Mouse (Mus musculus): Measurements from ENCODE around the gene Ccdc174. TPM values are rescaled to one million over a fixed set of nuclear protein-coding genes. Genes with fewer than 3 reads are reported as not detected.

Gene Ccdc174
- total and polyA plus RNA-seq, 3 experiments = 13.7 to 23.5 (median 18.8) TPM

GRCm38 (mm10) chr6:91890615-91891014 lies 12.8 kb downstream of the Ccdc174 start:
- Histone ChIP-seq H3K9me3 (replicated peaks; ENCODE audit: low read length) (no peaks in the 10 kb centered on the region), H3K27me3 (replicated peaks) (no peaks in the 10 kb centered on the region), H3K9ac (ENCODE audit: insufficient read depth, low read depth) (no peak overlapping the region), H3K4me1 (ENCODE audit: control insufficient read depth in 1 of 2, insufficient read depth in 2 of 2) (no peaks in the 10 kb centered on the region), H3K36me3 (replicated peaks in 1 of 2; ENCODE audit: control insufficient read depth in 1 of 2, insufficient read depth in 1 of 2, low read length in 1 of 2) (peaks cover 64 to 91% of the 10 kb centered on the region in 2 experiments), H3K4me3 (replicated peaks in 1 of 3; ENCODE audit: low read depth in 2 of 3, low read length in 2 of 3, poor library complexity in 1 of 3) (no peak overlapping the region), H3K27ac (ENCODE audit: insufficient read depth, low read depth) (no peak overlapping the region), H3K4me2 (ENCODE audit: insufficient read depth, low read depth, poor library complexity, severe bottlenecking) (no peak overlapping the region), H3K79me2 (replicated peaks; ENCODE audit: control insufficient read depth, extremely low read depth, insufficient read depth, poor library complexity, severe bottlenecking) (no peaks in the 10 kb centered on the region)
- DNase-seq (ENCODE audit: extremely low read depth) = no peak
- in situ Hi-C loops (cut with MboI; ENCODE audit: low pct_ligation_motif_present, low pct_unique_long_range_greater_than_20kb, low sequenced_read_pairs) (no loop called here), dilution Hi-C loops (cut with MboI; ENCODE audit: extremely low pct_ligation_motif_present, extremely low pct_unique_long_range_greater_than_20kb, low sequenced_read_pairs) (no loop called here)
- TF ChIP-seq ZMIZ1 (IDR thresholded peaks at IDR 0.05; ENCODE audit: low read depth, low read length) = no peak
- TF ChIP-seq ZKSCAN1 (IDR thresholded peaks at IDR 0.05; ENCODE audit: borderline replicate concordance, low read depth, low read length) = no peak
- TF ChIP-seq PAX5 (IDR thresholded peaks at IDR 0.05; ENCODE audit: low read length) = no peak
- TF ChIP-seq ELF1 (IDR thresholded peaks at IDR 0.05; ENCODE audit: low read depth, low read length) = no peak
- no peak for TF ChIP-seq HCFC1 (IDR thresholded peaks at IDR 0.05; ENCODE audit: low read depth, low read length)
- TF ChIP-seq SIN3A (IDR thresholded peaks at IDR 0.05; ENCODE audit: low read length) = no peak
- no peak for TF ChIP-seq NELFE (IDR thresholded peaks at IDR 0.05; ENCODE audit: low read depth, low read length)

- Histone ChIP-seq H3K9ac (ENCODE audit: insufficient read depth, low read depth) (no peak overlapping the region), H3K4me1 (ENCODE audit: control insufficient read depth in 1 of 2, insufficient read depth in 2 of 2) (no peaks in the 10 kb centered on the region), H3K4me3 (replicated peaks in 1 of 3; ENCODE audit: low read depth in 2 of 3, low read length in 2 of 3, poor library complexity in 1 of 3) (no peak overlapping the region), H3K36me3 (replicated peaks in 1 of 2; ENCODE audit: control insufficient read depth in 1 of 2, insufficient read depth in 1 of 2, low read length in 1 of 2) (peaks cover 62 to 85% of the 10 kb centered on the region in 2 experiments), H3K9me3 (replicated peaks; ENCODE audit: low read length) (no peaks in the 10 kb centered on the region), H3K27ac (ENCODE audit: insufficient read depth, low read depth) (no peak overlapping the region), H3K79me2 (replicated peaks; ENCODE audit: control insufficient read depth, extremely low read depth, insufficient read depth, poor library complexity, severe bottlenecking) (no peaks in the 10 kb centered on the region), H3K27me3 (replicated peaks) (no peaks in the 10 kb centered on the region), H3K4me2 (ENCODE audit: insufficient read depth, low read depth, poor library complexity, severe bottlenecking) (no peak overlapping the region)
- dilution Hi-C loops (cut with MboI; ENCODE audit: extremely low pct_ligation_motif_present, extremely low pct_unique_long_range_greater_than_20kb, low sequenced_read_pairs) = no loop called here
- in situ Hi-C loops (cut with MboI; ENCODE audit: low pct_ligation_motif_present, low pct_unique_long_range_greater_than_20kb, low sequenced_read_pairs) = no loop called here
- DNase-seq (ENCODE audit: extremely low read depth) = no peak
- TF ChIP-seq JUND (conservative IDR thresholded peaks at IDR 0.05; ENCODE audit: low read depth, low read length) (no peak), UBTF (IDR thresholded peaks at IDR 0.05; ENCODE audit: low read depth, low read length) (no peak), MEF2A (IDR thresholded peaks at IDR 0.05; ENCODE audit: borderline replicate concordance, low read depth, low read length) (no peak), CTCF (conservative IDR thresholded peaks at IDR 0.05 in 1 of 2, IDR thresholded peaks at IDR 0.05 in 1 of 2; ENCODE audit: low read depth in 2 of 2, low read length in 2 of 2) (no peak), E2F4 (IDR thresholded peaks at IDR 0.05; ENCODE audit: insufficient replicate concordance, low read depth, low read length) (no peak), RAD21 (IDR thresholded peaks at IDR 0.05; ENCODE audit: low read depth, low read length) (no peak), MXI1 (IDR thresholded peaks at IDR 0.05; ENCODE audit: low read depth, low read length) (no peak), MYC (IDR thresholded peaks at IDR 0.05; ENCODE audit: low read depth, low read length) (no peak), TBP (conservative IDR thresholded peaks at IDR 0.05; ENCODE audit: low read depth, low read length) (no peak), CHD1 (IDR thresholded peaks at IDR 0.05; ENCODE audit: low read depth, low read length) (no peak), ETS1 (conservative IDR thresholded peaks at IDR 0.05; ENCODE audit: low read depth, low read length) (no peak), CHD2 (IDR thresholded peaks at IDR 0.05; ENCODE audit: low read length) (no peak), SIN3A (IDR thresholded peaks at IDR 0.05; ENCODE audit: low read length) (no peak), NRF1 (IDR thresholded peaks at IDR 0.05; ENCODE audit: low read depth, low read length) (no peak)
Observed at GRCm38 (mm10) chr6:91891776-91892175, 13.9 kb downstream of the Ccdc174 start.

Data from CH12.LX (cell line).